Mouse (Mus musculus) G1E (cell line): Measurements from ENCODE around the gene Olfr770. TPM values are rescaled to one million over a fixed set of nuclear protein-coding genes. Genes with fewer than 3 reads are reported as not detected.
"Not testable (repeated sequence)": the region's sequence is repeated elsewhere in the genome, so short reads cannot be mapped to it uniquely, and the experiment has no call there.

Source experiments
- ATAC-seq: 2 replicates; pipeline ENCODE4 v1.8.0; 2016; ENCODE audit warnings: mild to moderate bottlenecking; ENCODE audit not compliant: insufficient number of reproducible peaks, poor library complexity, low FRiP score, severe bottlenecking; ENCODE audit errors: extremely low read depth
- DNase-seq: peaks from one replicate; pipeline ENCODE4 v3.0.0; 2012; ENCODE audit warnings: low spot score
- H3K27me3 ChIP-seq: 2 replicates; pipeline ENCODE4 v1.6.1; 2012; ENCODE audit warnings: mild to moderate bottlenecking, low read length, inconsistent platforms; ENCODE audit not compliant: insufficient read depth
- H3K36me3 ChIP-seq: replicated peaks from 2 replicates; pipeline ENCODE3; 2012; ENCODE audit warnings: mild to moderate bottlenecking, inconsistent platforms
- H3K4me1 ChIP-seq: 2 replicates; pipeline ENCODE4 v1.6.1; 2012; ENCODE audit warnings: low read depth, low read length, inconsistent platforms, mixed read lengths; ENCODE audit not compliant: insufficient read depth
- H3K4me3 ChIP-seq: 2 replicates; pipeline ENCODE4 v1.5.1; 2012; ENCODE audit warnings: low read depth, mild to moderate bottlenecking, inconsistent platforms, low read length, moderate library complexity, mixed read lengths
- H3K9me3 ChIP-seq: replicated peaks from 2 replicates; pipeline ENCODE4 v1.6.1; 2012; ENCODE audit warnings: inconsistent platforms
- CTCF ChIP-seq: IDR thresholded peaks from 2 replicates; pipeline ENCODE4 v1.5.1; 2012; ENCODE audit warnings: low read depth, low read length, inconsistent platforms, mixed read lengths
- polyA plus RNA-seq: library from polyadenylated mRNA; stranded (reverse); fragments of >175 nt; gene quantifications from 2 replicates; pipeline ENCODE4 v1.2.3, GENCODE M21; 2012
- total RNA-seq, 2 experiments: library from RNA; stranded (forward) in 1 of 2; stranded (reverse) in 1 of 2; fragments of 200-1000 nt in 1 of 2; fragments of >200 nt in 1 of 2; fragmentation: Nextera tagmentation in 1 of 2; gene quantifications; 2 replicates each; pipeline ENCODE4 v1.2.3; 2014 to 2017

Olfr770 gene
- total and polyA plus RNA-seq, 3 experiments = not detected

DNA sequence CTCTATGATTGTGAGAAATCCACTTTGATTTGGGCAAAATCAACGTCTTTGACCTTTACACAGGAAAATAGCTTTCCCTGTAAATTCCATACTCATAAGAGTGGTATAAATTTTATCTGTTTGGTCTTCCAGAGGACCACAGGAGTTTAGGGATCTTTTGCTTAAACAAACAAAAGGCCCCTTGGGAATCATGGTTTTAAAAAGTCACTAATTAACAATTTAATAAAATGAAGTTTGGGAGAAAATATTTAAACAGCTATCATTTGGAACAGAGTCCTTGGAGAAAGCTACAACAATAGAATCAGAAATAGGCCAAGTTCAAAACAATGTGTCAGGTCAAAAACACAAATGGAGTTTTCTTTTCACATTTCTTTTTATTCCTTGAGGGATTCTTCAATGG is 39.5 kb downstream of the Olfr770 start, which contains the start of gene Olfr768:
Gene Olfr768, minus strand, starts transcription at position 101 of the 400 bp plus-strand sequence.
- no peak for TF ChIP-seq CTCF
- DNase-seq = no peak
- H3K36me3 ChIP-seq = no peaks in the 10 kb centered on the region
- no peak within 1 kb of the TSS for H3K4me3 ChIP-seq
- H3K27me3 ChIP-seq = no peaks in the 10 kb centered on the region
- no peaks in the 10 kb centered on the region for H3K9me3 ChIP-seq
- no peaks in the 10 kb centered on the region for H3K4me1 ChIP-seq
- ATAC-seq = no peak

DNA sequence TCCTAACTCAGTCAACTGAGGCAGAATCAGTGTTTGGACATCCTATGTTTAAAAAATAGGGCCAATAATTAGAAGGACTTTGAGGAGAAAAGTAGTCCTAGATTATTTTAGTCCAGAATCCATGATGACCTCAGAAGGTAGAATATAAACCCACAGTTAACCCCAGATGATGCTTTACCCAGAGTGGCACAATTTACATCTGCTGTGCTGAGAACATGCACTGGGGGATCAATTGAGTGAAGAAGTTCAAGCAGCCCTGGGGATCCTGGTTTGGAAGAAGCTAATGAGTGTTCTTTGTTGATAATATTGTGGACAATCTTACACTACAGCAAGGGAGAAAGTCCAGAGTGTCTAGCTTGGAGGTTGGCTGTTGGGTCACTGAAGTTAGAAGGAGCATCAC is 56.0 kb downstream of the Olfr770 start, which contains the start of gene Olfr767:
Gene Olfr767, minus strand, starts transcription at position 101 of the 400 bp plus-strand sequence.
- ATAC-seq, H3K27me3 ChIP-seq, H3K4me3 ChIP-seq, DNase-seq, H3K36me3 ChIP-seq, H3K9me3 ChIP-seq, H3K4me1 ChIP-seq: not testable (repeated sequence)

Other genes with a start within 250 kb of the Olfr770 start
Only the 20 nearest of the 25 such genes appear.
- gene Itga7, start 205.2 kb downstream of the Olfr770 start, total RNA-seq (2014; fragmentation: Nextera tagmentation) = not detected in 2 replicates
- gene Itga7, start 205.2 kb downstream of the Olfr770 start, total RNA-seq (2017) = 0.33 and 0.46 TPM in 2 replicates
- 0.02 and 0.10 TPM in 2 replicates for gene Itga7, start 205.2 kb downstream of the Olfr770 start, polyA plus RNA-seq
- gene Mettl7b, start 178.0 kb downstream of the Olfr770 start, total RNA-seq (2014; fragmentation: Nextera tagmentation) = not detected in 2 replicates
- not detected in 2 replicates for gene Mettl7b, start 178.0 kb downstream of the Olfr770 start, total RNA-seq (2017)
- not detected in 2 replicates for gene Mettl7b, start 178.0 kb downstream of the Olfr770 start, polyA plus RNA-seq
- not detected in 2 replicates for gene Olfr9, start 149.6 kb downstream of the Olfr770 start, total RNA-seq (2014; fragmentation: Nextera tagmentation)
- 0.11 TPM in 1 of 2 replicates, not detected in the other for gene Olfr9, start 149.6 kb downstream of the Olfr770 start, total RNA-seq (2017)
- not detected in 2 replicates for gene Olfr9, start 149.6 kb downstream of the Olfr770 start, polyA plus RNA-seq
- not detected in 2 replicates for gene Olfr763, start 128.2 kb downstream of the Olfr770 start, total RNA-seq (2014; fragmentation: Nextera tagmentation)
- gene Olfr763, start 128.2 kb downstream of the Olfr770 start, total RNA-seq (2017) = 0.06 TPM in 1 of 2 replicates, not detected in the other
- gene Olfr763, start 128.2 kb downstream of the Olfr770 start, polyA plus RNA-seq = not detected in 2 replicates
- gene Olfr764-ps1, start 99.1 kb downstream of the Olfr770 start, total RNA-seq (2014; fragmentation: Nextera tagmentation) = not detected in 2 replicates
- 0.06 and 0.11 TPM in 2 replicates for gene Olfr764-ps1, start 99.1 kb downstream of the Olfr770 start, total RNA-seq (2017)
- not detected in 2 replicates for gene Olfr764-ps1, start 99.1 kb downstream of the Olfr770 start, polyA plus RNA-seq
- gene Olfr765, start 89.0 kb downstream of the Olfr770 start, total RNA-seq (2014; fragmentation: Nextera tagmentation) = not detected in 2 replicates
- 0.05 TPM in 1 of 2 replicates, not detected in the other for gene Olfr765, start 89.0 kb downstream of the Olfr770 start, total RNA-seq (2017)
- not detected in 2 replicates for gene Olfr765, start 89.0 kb downstream of the Olfr770 start, polyA plus RNA-seq
- not detected in 2 replicates for gene Olfr766-ps1, start 70.0 kb downstream of the Olfr770 start, total RNA-seq (2014; fragmentation: Nextera tagmentation)
- gene Olfr766-ps1, start 70.0 kb downstream of the Olfr770 start, total RNA-seq (2017) = 0.38 TPM in 1 of 2 replicates, not detected in the other
- not detected in 2 replicates for gene Olfr766-ps1, start 70.0 kb downstream of the Olfr770 start, polyA plus RNA-seq
- gene Olfr767, start 56.1 kb downstream of the Olfr770 start, total RNA-seq (2014; fragmentation: Nextera tagmentation) = not detected in 2 replicates
- gene Olfr767, start 56.1 kb downstream of the Olfr770 start, total RNA-seq (2017) = 0.05 TPM in 1 of 2 replicates, not detected in the other
- not detected in 2 replicates for gene Olfr767, start 56.1 kb downstream of the Olfr770 start, polyA plus RNA-seq
- not detected in 2 replicates for gene Olfr768, start 39.6 kb downstream of the Olfr770 start, total RNA-seq (2014; fragmentation: Nextera tagmentation)
- 0.05 and 0.12 TPM in 2 replicates for gene Olfr768, start 39.6 kb downstream of the Olfr770 start, total RNA-seq (2017)
- gene Olfr768, start 39.6 kb downstream of the Olfr770 start, polyA plus RNA-seq = not detected in 2 replicates
- not detected in 2 replicates for gene Olfr769, start 21.1 kb downstream of the Olfr770 start, total RNA-seq (2014; fragmentation: Nextera tagmentation)
- 0.06 TPM in 1 of 2 replicates, not detected in the other for gene Olfr769, start 21.1 kb downstream of the Olfr770 start, total RNA-seq (2017)
- gene Olfr769, start 21.1 kb downstream of the Olfr770 start, polyA plus RNA-seq = not detected in 2 replicates
- not detected in 2 replicates for gene Olfr771, start 25.8 kb upstream of the Olfr770 start, total RNA-seq (2014; fragmentation: Nextera tagmentation)
- gene Olfr771, start 25.8 kb upstream of the Olfr770 start, total RNA-seq (2017) = 0.11 and 0.29 TPM in 2 replicates
- gene Olfr771, start 25.8 kb upstream of the Olfr770 start, polyA plus RNA-seq = not detected in 2 replicates
- not detected in 2 replicates for gene Olfr772, start 38.9 kb upstream of the Olfr770 start, total RNA-seq (2014; fragmentation: Nextera tagmentation)
- 0.12 and 0.38 TPM in 2 replicates for gene Olfr772, start 38.9 kb upstream of the Olfr770 start, total RNA-seq (2017)
- gene Olfr772, start 38.9 kb upstream of the Olfr770 start, polyA plus RNA-seq = not detected in 2 replicates
- gene Olfr773, start 48.4 kb upstream of the Olfr770 start, total RNA-seq (2014; fragmentation: Nextera tagmentation) = not detected in 2 replicates
- not detected in 2 replicates for gene Olfr773, start 48.4 kb upstream of the Olfr770 start, total RNA-seq (2017)
- gene Olfr773, start 48.4 kb upstream of the Olfr770 start, polyA plus RNA-seq = not detected in 2 replicates
- gene Olfr774, start 97.2 kb upstream of the Olfr770 start, total RNA-seq (2014; fragmentation: Nextera tagmentation) = not detected in 2 replicates
- not detected in 2 replicates for gene Olfr774, start 97.2 kb upstream of the Olfr770 start, total RNA-seq (2017)
- not detected in 2 replicates for gene Olfr774, start 97.2 kb upstream of the Olfr770 start, polyA plus RNA-seq
- gene Olfr775, start 109.4 kb upstream of the Olfr770 start, total RNA-seq (2014; fragmentation: Nextera tagmentation) = not detected in 2 replicates
- 0.27 and 0.29 TPM in 2 replicates for gene Olfr775, start 109.4 kb upstream of the Olfr770 start, total RNA-seq (2017)
- gene Olfr775, start 109.4 kb upstream of the Olfr770 start, polyA plus RNA-seq = not detected in 2 replicates
- gene Olfr776, start 120.1 kb upstream of the Olfr770 start, total RNA-seq (2014; fragmentation: Nextera tagmentation) = not detected in 2 replicates
- gene Olfr776, start 120.1 kb upstream of the Olfr770 start, total RNA-seq (2017) = 0.22 and 0.41 TPM in 2 replicates
- not detected in 2 replicates for gene Olfr776, start 120.1 kb upstream of the Olfr770 start, polyA plus RNA-seq
- gene Olfr777, start 132.5 kb upstream of the Olfr770 start, total RNA-seq (2014; fragmentation: Nextera tagmentation) = not detected in 2 replicates
- 0.17 and 0.44 TPM in 2 replicates for gene Olfr777, start 132.5 kb upstream of the Olfr770 start, total RNA-seq (2017)
- not detected in 2 replicates for gene Olfr777, start 132.5 kb upstream of the Olfr770 start, polyA plus RNA-seq
- gene Olfr780, start 179.1 kb upstream of the Olfr770 start, total RNA-seq (2014; fragmentation: Nextera tagmentation) = not detected in 2 replicates
- 0.17 and 0.33 TPM in 2 replicates for gene Olfr780, start 179.1 kb upstream of the Olfr770 start, total RNA-seq (2017)
- gene Olfr780, start 179.1 kb upstream of the Olfr770 start, polyA plus RNA-seq = not detected in 2 replicates
- not detected in 2 replicates for gene Olfr781, start 189.9 kb upstream of the Olfr770 start, total RNA-seq (2014; fragmentation: Nextera tagmentation)
- not detected in 2 replicates for gene Olfr781, start 189.9 kb upstream of the Olfr770 start, total RNA-seq (2017)
- not detected in 2 replicates for gene Olfr781, start 189.9 kb upstream of the Olfr770 start, polyA plus RNA-seq
- not detected in 2 replicates for gene Olfr782, start 209.9 kb upstream of the Olfr770 start, total RNA-seq (2014; fragmentation: Nextera tagmentation)
- 0.23 TPM in 1 of 2 replicates, not detected in the other for gene Olfr782, start 209.9 kb upstream of the Olfr770 start, total RNA-seq (2017)
- not detected in 2 replicates for gene Olfr782, start 209.9 kb upstream of the Olfr770 start, polyA plus RNA-seq